Mouse (Mus musculus) kidney, adult 10 weeks (tissue): Measurements from ENCODE around the gene Ddx39. TPM values are rescaled to one million over a fixed set of nuclear protein-coding genes. Genes with fewer than 3 reads are reported as not detected.

ENCODE experiments used
- polyA plus RNA-seq: library from polyadenylated mRNA; stranded (reverse); fragments of 350-450 nt; fragmentation: Illumina TruSeq; extraction: RNeasy Lipid Tissue Mini Kit (QIAGEN cat#74804); gene quantifications from one replicate; pipeline ENCODE4 v1.2.3, GENCODE M21; 2014; ENCODE audit warnings: low read depth, low replicate concordance

Ddx39 gene
- 5.4 TPM for polyA plus RNA-seq

DNA sequence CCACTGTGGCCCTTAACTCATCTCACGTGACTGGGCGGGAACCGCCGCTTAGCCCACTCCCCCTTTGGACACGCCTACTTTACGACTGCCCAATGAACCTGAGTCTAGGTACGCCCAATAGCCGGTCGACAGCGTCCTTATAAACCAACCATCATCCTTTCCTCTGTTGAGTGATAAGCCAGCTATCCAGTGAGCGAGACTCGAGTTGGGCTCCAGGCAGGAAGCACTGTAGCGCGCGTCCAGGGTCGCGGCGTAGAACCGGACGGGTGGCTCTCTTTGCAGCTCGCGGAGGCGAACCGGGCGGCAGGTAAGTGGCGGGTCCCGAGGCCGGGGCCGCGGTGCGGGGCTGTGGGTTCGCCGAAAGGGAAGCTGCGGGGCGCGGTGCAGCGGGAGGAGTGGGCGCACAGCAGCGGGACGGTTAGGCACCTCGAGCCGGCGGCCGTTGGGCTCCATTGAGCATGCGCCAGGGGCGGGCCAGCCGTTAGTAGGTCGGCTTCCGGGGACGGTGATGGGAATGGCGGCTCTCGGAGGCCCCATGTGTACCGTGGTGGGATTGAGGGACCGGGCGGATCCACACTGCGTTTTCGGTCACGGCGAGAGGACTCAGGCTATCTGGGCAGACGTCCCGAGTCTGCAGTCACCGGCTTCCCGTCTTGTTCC is at the start of gene Ddx39:
TSS of gene Ddx39 (plus strand) at position 147 of the 660 bp plus-strand sequence.

GRCm38 (mm10) chr8:83665969-83666865 is 48.8 kb upstream of the Ddx39 start, which contains the start of gene Ptger1:
Ptger1 (plus strand) TSS chr8:83666678.

GRCm38 (mm10) chr8:83698661-83699453 is 16.1 kb upstream of the Ddx39 start, which contains the start of gene Pkn1:
Pkn1 (minus strand) TSS chr8:83699179.

GRCm38 (mm10) chr8:83740976-83741741 is 26.2 kb downstream of the Ddx39 start, which contains the start of gene Adgre5:
Adgre5 (minus strand) TSS chr8:83741326.

Other genes with a start within 250 kb of the Ddx39 start
- not detected for gene Olfr370, start 179.4 kb upstream of the Ddx39 start, polyA plus RNA-seq
- gene Ndufb7, start 148.5 kb upstream of the Ddx39 start, polyA plus RNA-seq: 1.1 TPM
- 31.4 TPM for gene Tecr, start 107.2 kb upstream of the Ddx39 start, polyA plus RNA-seq
- 15.4 TPM for gene Dnajb1, start 107.0 kb upstream of the Ddx39 start, polyA plus RNA-seq
- 0.49 TPM for gene Gipc1, start 62.5 kb upstream of the Ddx39 start, polyA plus RNA-seq
- 2.7 TPM for gene Ptger1, start 48.5 kb upstream of the Ddx39 start, polyA plus RNA-seq
- gene Pkn1, start 16.0 kb upstream of the Ddx39 start, polyA plus RNA-seq: 5.9 TPM
- gene Adgre5, start 26.1 kb downstream of the Ddx39 start, polyA plus RNA-seq: 4.5 TPM
- 1.1 TPM for gene Adgrl1, start 184.9 kb downstream of the Ddx39 start, polyA plus RNA-seq
- gene Gm10644, start 240.0 kb downstream of the Ddx39 start, polyA plus RNA-seq: 0.36 TPM
- 0.65 TPM for gene Asf1b, start 240.3 kb downstream of the Ddx39 start, polyA plus RNA-seq